Comparison of ENCODE assay signal across 8 mouse cellular contexts in the genomic region with DNA sequence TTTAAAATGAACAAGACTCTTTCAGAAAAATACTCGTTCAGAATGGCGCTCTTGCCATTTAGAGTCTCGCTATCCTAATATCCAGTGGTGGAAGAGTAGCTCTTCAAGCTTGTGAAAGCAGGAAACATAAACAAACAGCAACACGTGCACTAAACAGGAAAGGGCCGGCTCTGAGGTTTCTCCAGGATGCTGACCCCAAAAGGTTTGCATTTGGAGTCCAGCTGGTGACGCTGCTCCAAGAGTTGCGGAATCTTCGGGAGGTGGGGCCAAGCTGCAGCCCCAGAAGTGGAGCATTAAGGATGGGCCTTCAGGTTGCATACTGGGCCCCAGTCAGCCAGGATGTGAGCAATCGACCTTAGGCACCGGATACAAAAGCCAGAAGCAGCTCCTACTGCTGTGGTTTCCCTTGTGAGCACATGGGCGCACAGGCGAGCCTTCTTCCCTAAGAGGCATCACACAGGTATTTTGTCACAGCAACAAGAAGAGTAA.
DNase-seq lines count a peak whose midpoint lies in the region; ATAC-seq and TF ChIP-seq lines count a peak whose summit lies in the region.

No protein-coding gene starts in this region.

- 69% methylated on average over 12 of the region's 12 CpGs for WGBS in thymus, adult 2 months
- 67% methylated on average over 12 of the region's 12 CpGs for WGBS in heart, embryonic 13.5 days
- WGBS in stomach, embryonic 14.5 days = 44% methylated on average over 12 of the region's 12 CpGs

- H3K9me3 ChIP-seq in heart, embryonic 13.5 days = no peaks in the 10 kb centered on the region
- no peaks in the 10 kb centered on the region for H3K9me3 ChIP-seq in stomach, embryonic 14.5 days (ENCODE audit: control insufficient read depth, low read depth, low read length)

- TF ChIP-seq CTCF in thymus, adult 2 months (IDR thresholded peaks at IDR 0.05; ENCODE audit: borderline replicate concordance, control insufficient read depth, extremely low read depth, insufficient read depth, low read length, poor library complexity) = no peak

- peak; percentile 52 for DNase-seq in thymus, postnatal 0 days (ENCODE audit: low spot score)
- DNase-seq in thymus, adult 2 months = no peak
- peak; percentile 58 to 64 for DNase-seq in kidney, postnatal 36 days
- no peak for DNase-seq in cerebellum, postnatal 36 days
- no peak for DNase-seq in layer of hippocampus, postnatal 25 days (ENCODE audit: extremely low spot score in 1 of 2, low spot score in 1 of 2)
- no peak for DNase-seq in spleen, postnatal 36 days (ENCODE audit: low spot score in 2 of 2)

- TF ChIP-seq POLR2A in thymus, adult 2 months (IDR thresholded peaks at IDR 0.05; ENCODE audit: control insufficient read depth, extremely low read depth, insufficient read depth, low read length, poor library complexity) = no peak

- H3K4me2 ChIP-seq in heart, embryonic 13.5 days = no peak overlapping the region
- no peak overlapping the region for H3K4me2 ChIP-seq in stomach, embryonic 14.5 days (replicated peaks; ENCODE audit: low read depth, low read length)

- H3K4me3 ChIP-seq in thymus, adult 2 months (ENCODE audit: control insufficient read depth, insufficient read depth, low read length) = no peak overlapping the region
- no peak overlapping the region for H3K4me3 ChIP-seq in heart, embryonic 13.5 days
- H3K4me3 ChIP-seq in stomach, embryonic 14.5 days (ENCODE audit: low read depth, low read length) = no peak overlapping the region

- H3K4me1 ChIP-seq in thymus, adult 2 months (replicated peaks; ENCODE audit: control insufficient read depth, insufficient read depth, low read length) = peaks cover 30% of the 10 kb centered on the region
- H3K4me1 ChIP-seq in heart, embryonic 13.5 days = peaks cover 46% of the 10 kb centered on the region
- peaks cover 38% of the 10 kb centered on the region for H3K4me1 ChIP-seq in stomach, embryonic 14.5 days (ENCODE audit: control insufficient read depth, insufficient read depth, low read length)

- H3K27me3 ChIP-seq in thymus, adult 2 months (ENCODE audit: control insufficient read depth, insufficient read depth, low read length) = no peaks in the 10 kb centered on the region
- H3K27me3 ChIP-seq in heart, embryonic 13.5 days (replicated peaks) = no peaks in the 10 kb centered on the region
- H3K27me3 ChIP-seq in stomach, embryonic 14.5 days (ENCODE audit: control insufficient read depth, insufficient read depth, low read length) = no peaks in the 10 kb centered on the region

- no peak overlapping the region for H3K27ac ChIP-seq in thymus, adult 2 months (ENCODE audit: control insufficient read depth, insufficient read depth, low read length)
- peak overlapping the region; percentile 2; the same call in 1 of the 2 replicates for H3K27ac ChIP-seq in heart, embryonic 13.5 days (replicated peaks)
- peak overlapping the region; percentile 58; the same call in 1 of the 2 replicates for H3K27ac ChIP-seq in stomach, embryonic 14.5 days (ENCODE audit: low read length)

- H3K9ac ChIP-seq in heart, embryonic 13.5 days = no peak overlapping the region
- no peak overlapping the region for H3K9ac ChIP-seq in stomach, embryonic 14.5 days (replicated peaks; ENCODE audit: low read depth, low read length)

- ATAC-seq in heart, embryonic 13.5 days (ENCODE audit: extremely low read depth, insufficient number of reproducible peaks, low FRiP score, low TSS enrichment) = no peak
- no peak for ATAC-seq in stomach, embryonic 14.5 days (ENCODE audit: insufficient number of reproducible peaks, insufficient read depth, low FRiP score, low read depth)

- no peaks in the 10 kb centered on the region for H3K36me3 ChIP-seq in thymus, adult 2 months (ENCODE audit: control insufficient read depth, insufficient read depth, low read length)
- H3K36me3 ChIP-seq in heart, embryonic 13.5 days = peaks cover 5% of the 10 kb centered on the region
- no peaks in the 10 kb centered on the region for H3K36me3 ChIP-seq in stomach, embryonic 14.5 days (ENCODE audit: control insufficient read depth, insufficient read depth, low read length)

Comparison
In these comparisons a context has a peak if more than half of its experiments do, and no peak if none do; other contexts are left out.
1. DNase-seq: peak in thymus, postnatal 0 days (single experiment) and kidney, postnatal 36 days (2 of 2); none in thymus, adult 2 months (single experiment), cerebellum, postnatal 36 days (0 of 2), layer of hippocampus, postnatal 25 days (0 of 2) and spleen, postnatal 36 days (0 of 2).